Mouse (Mus musculus) MN1 (cell line): ENCODE results near the gene Arglu1.
A peak's percentile ranks its signal among the peaks of the same experiment; 100 is the strongest.

Source experiments
- DNase-seq: peaks from one replicate; pipeline ENCODE4 v3.0.0-alpha.2; 2016; ENCODE audit warnings: low spot score

Gene Arglu1

GRCm38 (mm10) chr8:8690146-8691092 is at the start of gene Arglu1:
TSS of gene Arglu1 (minus strand) at chr8:8690521.
- DNase-seq: peak; percentile 97

GRCm38 (mm10) chr8:8737271-8737670 is 47.0 kb upstream of the Arglu1 start:
- DNase-seq: no peak

GRCm38 (mm10) chr8:8736826-8737225 is 46.5 kb upstream of the Arglu1 start:
- DNase-seq: no peak

GRCm38 (mm10) chr8:8733804-8734203 is 43.5 kb upstream of the Arglu1 start:
- DNase-seq: peak; percentile 8

- DNase-seq: no peak
Observed at GRCm38 (mm10) chr8:8728643-8729042, 38.3 kb upstream of the Arglu1 start.

GRCm38 (mm10) chr8:8726547-8726946 is 36.2 kb upstream of the Arglu1 start:
- no peak for DNase-seq

- DNase-seq: no peak
Observed at GRCm38 (mm10) chr8:8704813-8705212, 14.5 kb upstream of the Arglu1 start.

- no peak for DNase-seq
Observed at GRCm38 (mm10) chr8:8703668-8704067, 13.3 kb upstream of the Arglu1 start.

- no peak for DNase-seq
Observed at GRCm38 (mm10) chr8:8700821-8701220, 10.5 kb upstream of the Arglu1 start.

- no peak for DNase-seq
Observed at GRCm38 (mm10) chr8:8700229-8700628, 9.9 kb upstream of the Arglu1 start.

GRCm38 (mm10) chr8:8689454-8690145 is 721 bp downstream of the Arglu1 start:
- DNase-seq: peak; percentile 74

- DNase-seq: no peak
Observed at GRCm38 (mm10) chr8:8688823-8689453, 1.4 kb downstream of the Arglu1 start.

- DNase-seq: no peak
Observed at GRCm38 (mm10) chr8:8685517-8685916, 4.8 kb downstream of the Arglu1 start.

GRCm38 (mm10) chr8:8682697-8683096 is 7.6 kb downstream of the Arglu1 start:
- DNase-seq: no peak

GRCm38 (mm10) chr8:8678236-8678635 is 12.1 kb downstream of the Arglu1 start:
- no peak for DNase-seq

GRCm38 (mm10) chr8:8674864-8675263 is 15.5 kb downstream of the Arglu1 start:
- DNase-seq: no peak

- DNase-seq: no peak
Observed at GRCm38 (mm10) chr8:8661759-8662138, 28.6 kb downstream of the Arglu1 start.

- no peak for DNase-seq
Observed at GRCm38 (mm10) chr8:8661103-8661758, 29.1 kb downstream of the Arglu1 start, which contains the start of gene Efnb2. TSS of gene Efnb2 (minus strand) at chr8:8661242.

- no peak for DNase-seq
Observed at GRCm38 (mm10) chr8:8660307-8661098, 29.8 kb downstream of the Arglu1 start.

GRCm38 (mm10) chr8:8659503-8660306 is 30.6 kb downstream of the Arglu1 start:
- DNase-seq: no peak
